Mouse (Mus musculus): ENCODE measurements around the gene Rpf2. TPM values are rescaled to one million over a fixed set of nuclear protein-coding genes. Genes with fewer than 3 reads are reported as not detected.

Gene Rpf2
- polyA plus RNA-seq, 1 experiment from 2014 or later = 54.9 TPM

GRCm38 (mm10) chr10:40249625-40250024 lies 2.8 kb upstream of the Rpf2 start:
- H3K27ac ChIP-seq (replicated peaks) = no peak overlapping the region
- no peak for ATAC-seq (ENCODE audit: insufficient number of reproducible peaks, low FRiP score, low TSS enrichment, low read depth)
- H3K27me3 ChIP-seq = no peaks in the 10 kb centered on the region
- no peaks in the 10 kb centered on the region for H3K4me1 ChIP-seq
- H3K9me3 ChIP-seq (replicated peaks) = no peaks in the 10 kb centered on the region
- H3K4me3 ChIP-seq (replicated peaks) = no peak overlapping the region
- WGBS = 81% methylated on average over 9 of the region's 9 CpGs
- no peak overlapping the region for H3K4me2 ChIP-seq (replicated peaks)
- H3K36me3 ChIP-seq = peaks cover 55% of the 10 kb centered on the region
- no peak overlapping the region for H3K9ac ChIP-seq

- Histone ChIP-seq H3K4me3 (replicated peaks) (peak overlapping the region; percentile 85), H3K9ac (peak overlapping the region; percentile 54; the same call in 1 of the 2 replicates), H3K4me1 (no peaks in the 10 kb centered on the region), H3K27ac (replicated peaks) (peak overlapping the region; percentile 51; the same call in 1 of the 2 replicates), H3K4me2 (replicated peaks) (peak overlapping the region; percentile 56), H3K36me3 (peaks cover 50% of the 10 kb centered on the region), H3K9me3 (replicated peaks) (no peaks in the 10 kb centered on the region), H3K27me3 (no peaks in the 10 kb centered on the region)
- 30% methylated on average over 11 of the region's 11 CpGs for WGBS
- ATAC-seq (ENCODE audit: insufficient number of reproducible peaks, low FRiP score, low TSS enrichment, low read depth) = no peak
Measured at GRCm38 (mm10) chr10:40247166-40247716, 405 bp upstream of the Rpf2 start.

- no peak overlapping the region for H3K4me3 ChIP-seq (replicated peaks)
- H3K4me2 ChIP-seq (replicated peaks) = no peak overlapping the region
- 92% methylated on average over 5 of the region's 5 CpGs for WGBS
- no peak for ATAC-seq (ENCODE audit: insufficient number of reproducible peaks, low FRiP score, low TSS enrichment, low read depth)
- peaks cover 53% of the 10 kb centered on the region; the same call in 1 of the 2 replicates for H3K36me3 ChIP-seq
- H3K9ac ChIP-seq = no peak overlapping the region
- no peaks in the 10 kb centered on the region for H3K27me3 ChIP-seq
- no peaks in the 10 kb centered on the region for H3K4me1 ChIP-seq
- H3K9me3 ChIP-seq (replicated peaks) = no peaks in the 10 kb centered on the region
- H3K27ac ChIP-seq (replicated peaks) = no peak overlapping the region
Measured at GRCm38 (mm10) chr10:40237826-40238225, 9.0 kb downstream of the Rpf2 start.

- Histone ChIP-seq H3K4me2 (replicated peaks) (no peak overlapping the region), H3K27ac (replicated peaks) (no peak overlapping the region), H3K9ac (no peak overlapping the region), H3K27me3 (no peaks in the 10 kb centered on the region), H3K9me3 (replicated peaks) (no peaks in the 10 kb centered on the region), H3K36me3 (peaks cover 66% of the 10 kb centered on the region), H3K4me1 (no peaks in the 10 kb centered on the region), H3K4me3 (replicated peaks) (no peak overlapping the region)
- 89% methylated on average over 3 of the region's 3 CpGs for WGBS
- no peak for ATAC-seq (ENCODE audit: insufficient number of reproducible peaks, low FRiP score, low TSS enrichment, low read depth)
Measured at GRCm38 (mm10) chr10:40233241-40233640, 13.6 kb downstream of the Rpf2 start.

- H3K36me3 ChIP-seq = peaks cover 62% of the 10 kb centered on the region
- H3K4me3 ChIP-seq (replicated peaks) = no peak overlapping the region
- no peak overlapping the region for H3K9ac ChIP-seq
- 79% methylated on average over 7 of the region's 7 CpGs for WGBS
- H3K27ac ChIP-seq (replicated peaks) = no peak overlapping the region
- H3K4me2 ChIP-seq (replicated peaks) = no peak overlapping the region
- ATAC-seq (ENCODE audit: insufficient number of reproducible peaks, low FRiP score, low TSS enrichment, low read depth) = no peak
- no peaks in the 10 kb centered on the region for H3K4me1 ChIP-seq
- no peaks in the 10 kb centered on the region for H3K9me3 ChIP-seq (replicated peaks)
- no peaks in the 10 kb centered on the region for H3K27me3 ChIP-seq
Measured at GRCm38 (mm10) chr10:40232442-40232841, 14.4 kb downstream of the Rpf2 start.

- WGBS = 97% methylated on average over 1 of the region's 1 CpGs
- H3K27ac ChIP-seq (replicated peaks) = no peak overlapping the region
- H3K4me1 ChIP-seq = no peaks in the 10 kb centered on the region
- H3K9ac ChIP-seq = no peak overlapping the region
- ATAC-seq (ENCODE audit: insufficient number of reproducible peaks, low FRiP score, low TSS enrichment, low read depth) = no peak
- no peaks in the 10 kb centered on the region for H3K9me3 ChIP-seq (replicated peaks)
- H3K36me3 ChIP-seq = peaks cover 63% of the 10 kb centered on the region
- no peak overlapping the region for H3K4me2 ChIP-seq (replicated peaks)
- H3K4me3 ChIP-seq (replicated peaks) = no peak overlapping the region
- no peaks in the 10 kb centered on the region for H3K27me3 ChIP-seq
Measured at GRCm38 (mm10) chr10:40229725-40230124, 17.1 kb downstream of the Rpf2 start.

GRCm38 (mm10) chr10:40227660-40228303 lies 19.1 kb downstream of the Rpf2 start:
- peak overlapping the region; percentile 52 for H3K27ac ChIP-seq (replicated peaks)
- H3K36me3 ChIP-seq = peaks cover 67% of the 10 kb centered on the region
- no peak overlapping the region for H3K4me2 ChIP-seq (replicated peaks)
- 48% methylated on average over 4 of the region's 4 CpGs for WGBS
- H3K4me1 ChIP-seq = no peaks in the 10 kb centered on the region
- no peaks in the 10 kb centered on the region for H3K27me3 ChIP-seq
- H3K4me3 ChIP-seq (replicated peaks) = no peak overlapping the region
- no peak overlapping the region for H3K9ac ChIP-seq
- no peak for ATAC-seq (ENCODE audit: insufficient number of reproducible peaks, low FRiP score, low TSS enrichment, low read depth)
- no peaks in the 10 kb centered on the region for H3K9me3 ChIP-seq (replicated peaks)

GRCm38 (mm10) chr10:40218874-40219273 lies 28.0 kb downstream of the Rpf2 start:
- Histone ChIP-seq H3K9me3 (replicated peaks) (no peaks in the 10 kb centered on the region), H3K36me3 (peaks cover 26% of the 10 kb centered on the region), H3K27me3 (no peaks in the 10 kb centered on the region), H3K4me2 (replicated peaks) (no peak overlapping the region), H3K4me1 (no peaks in the 10 kb centered on the region), H3K4me3 (replicated peaks) (no peak overlapping the region), H3K27ac (replicated peaks) (no peak overlapping the region), H3K9ac (no peak overlapping the region)
- no peak for ATAC-seq (ENCODE audit: insufficient number of reproducible peaks, low FRiP score, low TSS enrichment, low read depth)
- 71% methylated on average over 3 of the region's 3 CpGs for WGBS

- Histone ChIP-seq H3K4me1 (0 out of 2 replicates have a peak, but pooled peaks cover 4% of the 10 kb centered on the region), H3K27ac (replicated peaks) (no peak overlapping the region), H3K4me2 (replicated peaks) (0 out of 2 replicates have a peak overlapping the region, but pooled peaks have one; percentile 15), H3K4me3 (replicated peaks) (no peak overlapping the region), H3K9me3 (replicated peaks) (no peaks in the 10 kb centered on the region), H3K27me3 (no peaks in the 10 kb centered on the region), H3K9ac (no peak overlapping the region), H3K36me3 (no peaks in the 10 kb centered on the region)
- ATAC-seq (ENCODE audit: insufficient number of reproducible peaks, low FRiP score, low TSS enrichment, low read depth) = peak; percentile 73
- 34% methylated on average over 13 of the region's 13 CpGs for WGBS
Measured at GRCm38 (mm10) chr10:40212443-40213169, 34.2 kb downstream of the Rpf2 start.

- Histone ChIP-seq H3K36me3 (no peaks in the 10 kb centered on the region), H3K9me3 (replicated peaks) (no peaks in the 10 kb centered on the region), H3K4me1 (peaks cover 14% of the 10 kb centered on the region; the same call in 1 of the 2 replicates), H3K27ac (replicated peaks) (no peak overlapping the region), H3K27me3 (no peaks in the 10 kb centered on the region), H3K4me3 (replicated peaks) (no peak overlapping the region), H3K4me2 (replicated peaks) (no peak overlapping the region), H3K9ac (no peak overlapping the region)
- ATAC-seq (ENCODE audit: insufficient number of reproducible peaks, low FRiP score, low TSS enrichment, low read depth) = no peak
- 79% methylated on average over 6 of the region's 6 CpGs for WGBS
Measured at GRCm38 (mm10) chr10:40195001-40195400, 51.8 kb downstream of the Rpf2 start.
